Mouse (Mus musculus): ENCODE results near the gene Lrrc47. TPM values are rescaled to one million over a fixed set of nuclear protein-coding genes. Genes with fewer than 3 reads are reported as not detected.

The Lrrc47 gene
- polyA plus RNA-seq, 1 experiment, result 42.5 TPM

DNA sequence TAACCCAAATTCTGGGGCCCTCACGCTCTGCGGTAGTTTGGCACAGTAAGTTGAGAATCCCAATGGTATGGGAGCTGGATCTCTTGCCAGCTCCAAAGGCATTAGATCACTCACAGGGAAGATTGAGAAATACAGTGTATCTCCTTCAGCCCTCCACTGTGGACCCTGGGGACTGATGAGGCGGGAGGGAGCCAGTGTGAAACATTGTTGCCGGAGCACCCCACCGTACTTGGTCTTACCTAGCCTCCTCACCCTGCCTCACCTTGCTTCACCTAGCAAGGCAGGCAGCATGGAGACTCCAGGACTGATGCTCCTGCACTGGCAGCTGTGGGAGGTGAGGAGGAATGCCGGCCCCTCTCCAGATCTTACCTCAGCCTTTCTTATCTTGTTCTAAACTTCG lies 44.0 kb downstream of the Lrrc47 start:
- TF ChIP-seq CEBPB (IDR thresholded peaks at IDR 0.05; ENCODE audit: insufficient read depth, poor library complexity, severe bottlenecking) (no peak), SRF (IDR thresholded peaks at IDR 0.05; ENCODE audit: control insufficient read depth, insufficient read length, low read depth) (no peak), MYOD1 (IDR thresholded peaks at IDR 0.05; ENCODE audit: control insufficient read depth in 1 of 3, insufficient read length in 2 of 3, low read depth in 2 of 3) (no peak), E2F4 (IDR thresholded peaks at IDR 0.05; ENCODE audit: insufficient read depth) (no peak), MAX (IDR thresholded peaks at IDR 0.05; ENCODE audit: low read depth) (no peak), POLR2A (IDR thresholded peaks at IDR 0.05; ENCODE audit: insufficient read length, low read depth) (no peak), POLR2AphosphoS2 (IDR thresholded peaks at IDR 0.05; ENCODE audit: insufficient read length, low read depth) (no peak), REST (IDR thresholded peaks at IDR 0.05; ENCODE audit: insufficient read depth, insufficient read length) (no peak), MYOG (IDR thresholded peaks at IDR 0.05; ENCODE audit: control insufficient read depth in 1 of 3, insufficient read depth in 1 of 3, insufficient read length in 2 of 3, low read depth in 2 of 3) (no peak), TCF12 (IDR thresholded peaks at IDR 0.05; ENCODE audit: insufficient read depth, poor library complexity, severe bottlenecking) (no peak), TCF3 (IDR thresholded peaks at IDR 0.05; ENCODE audit: insufficient read length, low read depth) (no peak)
- no peak overlapping the region for H3ac ChIP-seq (ENCODE audit: control insufficient read depth, insufficient read length)
- H3K79me2 ChIP-seq (ENCODE audit: control insufficient read depth, insufficient read depth), result no peaks in the 10 kb centered on the region
- no peak overlapping the region for H3K4me2 ChIP-seq (ENCODE audit: low read depth)
- peaks cover 22% of the 10 kb centered on the region for H3K27me3 ChIP-seq (ENCODE audit: control insufficient read depth, insufficient read depth, insufficient read length)
- no peaks in the 10 kb centered on the region for H3K36me3 ChIP-seq (ENCODE audit: control insufficient read depth, insufficient read depth)
- H3K4me3 ChIP-seq, result no peak overlapping the region

DNA sequence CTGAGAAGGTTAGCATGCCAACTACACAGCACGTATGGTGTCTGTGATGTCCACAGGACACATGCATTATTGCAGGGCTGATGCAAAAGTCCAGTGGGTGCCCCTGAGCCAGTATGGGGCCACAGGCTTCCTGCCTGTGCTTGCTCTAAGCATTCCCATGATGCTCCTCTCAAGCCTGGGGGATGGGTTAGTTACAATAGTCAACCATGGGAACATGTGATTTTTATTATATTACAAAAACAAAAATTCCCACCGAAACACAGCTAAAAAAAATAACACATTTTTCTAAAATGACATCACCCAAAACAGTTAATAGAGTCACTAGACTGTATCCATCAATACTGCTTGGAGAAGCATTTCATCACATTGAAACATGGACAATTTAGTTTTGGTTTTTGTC lies 44.5 kb downstream of the Lrrc47 start:
- Histone ChIP-seq H3K4me3 (no peak overlapping the region), H3K4me2 (ENCODE audit: low read depth) (no peak overlapping the region), H3K36me3 (ENCODE audit: control insufficient read depth, insufficient read depth) (no peaks in the 10 kb centered on the region), H3K27me3 (ENCODE audit: control insufficient read depth, insufficient read depth, insufficient read length) (peaks cover 22% of the 10 kb centered on the region), H3ac (ENCODE audit: control insufficient read depth, insufficient read length) (no peak overlapping the region), H3K79me2 (ENCODE audit: control insufficient read depth, insufficient read depth) (no peaks in the 10 kb centered on the region)
- no peak for TF ChIP-seq POLR2A (IDR thresholded peaks at IDR 0.05; ENCODE audit: insufficient read length, low read depth)
- no peak for TF ChIP-seq TCF3 (IDR thresholded peaks at IDR 0.05; ENCODE audit: insufficient read length, low read depth)
- no peak for TF ChIP-seq USF1 (IDR thresholded peaks at IDR 0.05; ENCODE audit: low read depth)
- no peak for TF ChIP-seq TCF12 (IDR thresholded peaks at IDR 0.05; ENCODE audit: insufficient read depth, poor library complexity, severe bottlenecking)
- no peak for TF ChIP-seq MAX (IDR thresholded peaks at IDR 0.05; ENCODE audit: low read depth)
- TF ChIP-seq MYOG (IDR thresholded peaks at IDR 0.05; ENCODE audit: control insufficient read depth in 1 of 3, insufficient read depth in 1 of 3, insufficient read length in 2 of 3, low read depth in 2 of 3), result no peak
- no peak for TF ChIP-seq REST (IDR thresholded peaks at IDR 0.05; ENCODE audit: insufficient read depth, insufficient read length)
- TF ChIP-seq CEBPB (IDR thresholded peaks at IDR 0.05; ENCODE audit: insufficient read depth, poor library complexity, severe bottlenecking), result no peak
- no peak for TF ChIP-seq SRF (IDR thresholded peaks at IDR 0.05; ENCODE audit: control insufficient read depth, insufficient read length, low read depth)
- no peak for TF ChIP-seq MYOD1 (IDR thresholded peaks at IDR 0.05; ENCODE audit: control insufficient read depth in 1 of 3, insufficient read length in 2 of 3, low read depth in 2 of 3)
- TF ChIP-seq POLR2AphosphoS2 (IDR thresholded peaks at IDR 0.05; ENCODE audit: insufficient read length, low read depth), result no peak
- no peak for TF ChIP-seq E2F4 (IDR thresholded peaks at IDR 0.05; ENCODE audit: insufficient read depth)

DNA sequence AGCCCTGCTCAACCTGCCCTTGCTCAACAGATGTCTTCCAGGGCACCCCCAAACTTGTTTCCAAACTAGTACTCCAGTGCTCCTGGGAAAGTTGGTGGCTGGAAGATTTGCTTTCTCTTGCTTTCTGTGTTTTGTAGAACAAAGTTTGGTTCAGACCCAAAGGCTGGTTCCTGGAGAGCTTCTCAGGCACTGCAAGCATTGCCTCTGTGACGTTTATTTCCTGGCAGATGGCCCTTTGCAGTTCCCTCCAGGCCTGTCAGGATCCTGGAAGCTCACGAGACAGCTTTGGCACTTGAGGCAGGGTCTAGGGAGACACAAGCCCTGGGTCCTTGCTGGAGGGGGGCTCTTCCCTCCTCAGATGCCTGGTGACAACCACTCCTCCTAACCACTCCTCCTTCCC lies 45.1 kb downstream of the Lrrc47 start:
- Histone ChIP-seq H3ac (ENCODE audit: control insufficient read depth, insufficient read length) (no peak overlapping the region), H3K79me2 (ENCODE audit: control insufficient read depth, insufficient read depth) (no peaks in the 10 kb centered on the region), H3K4me3 (no peak overlapping the region), H3K36me3 (ENCODE audit: control insufficient read depth, insufficient read depth) (no peaks in the 10 kb centered on the region), H3K27me3 (ENCODE audit: control insufficient read depth, insufficient read depth, insufficient read length) (peaks cover 22% of the 10 kb centered on the region), H3K4me2 (ENCODE audit: low read depth) (no peak overlapping the region)
- TF ChIP-seq POLR2AphosphoS2 (IDR thresholded peaks at IDR 0.05; ENCODE audit: insufficient read length, low read depth) (no peak), USF1 (IDR thresholded peaks at IDR 0.05; ENCODE audit: low read depth) (no peak), E2F4 (IDR thresholded peaks at IDR 0.05; ENCODE audit: insufficient read depth) (no peak), CEBPB (IDR thresholded peaks at IDR 0.05; ENCODE audit: insufficient read depth, poor library complexity, severe bottlenecking) (no peak), POLR2A (IDR thresholded peaks at IDR 0.05; ENCODE audit: insufficient read length, low read depth) (no peak), MYOD1 (IDR thresholded peaks at IDR 0.05; ENCODE audit: control insufficient read depth in 1 of 3, insufficient read length in 2 of 3, low read depth in 2 of 3) (no peak), MAX (IDR thresholded peaks at IDR 0.05; ENCODE audit: low read depth) (no peak), MYOG (IDR thresholded peaks at IDR 0.05; ENCODE audit: control insufficient read depth in 1 of 3, insufficient read depth in 1 of 3, insufficient read length in 2 of 3, low read depth in 2 of 3) (no peak), TCF12 (IDR thresholded peaks at IDR 0.05; ENCODE audit: insufficient read depth, poor library complexity, severe bottlenecking) (no peak), SRF (IDR thresholded peaks at IDR 0.05; ENCODE audit: control insufficient read depth, insufficient read length, low read depth) (no peak), TCF3 (IDR thresholded peaks at IDR 0.05; ENCODE audit: insufficient read length, low read depth) (no peak), REST (IDR thresholded peaks at IDR 0.05; ENCODE audit: insufficient read depth, insufficient read length) (no peak)

DNA sequence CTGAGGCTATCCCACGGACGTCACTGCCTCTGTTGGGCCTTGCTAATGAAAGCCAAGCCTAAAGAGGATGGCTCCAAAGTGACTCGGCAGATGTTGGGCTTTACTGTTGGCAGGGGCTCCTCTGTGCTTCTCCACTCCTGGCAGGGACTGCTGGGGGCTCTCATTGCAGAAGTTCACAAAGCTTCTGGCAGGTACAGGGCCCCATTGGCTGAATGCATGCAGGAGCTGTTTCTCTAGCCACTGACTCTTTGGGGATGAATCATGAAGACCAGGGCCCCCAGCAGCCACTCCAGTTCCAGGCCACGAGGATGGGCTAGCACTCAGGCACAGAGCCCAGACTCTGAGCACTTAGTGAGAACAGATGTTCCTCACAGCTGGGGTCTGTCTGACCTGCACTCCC lies 46.2 kb downstream of the Lrrc47 start:
- H3K27me3 ChIP-seq (ENCODE audit: control insufficient read depth, insufficient read depth, insufficient read length), result peaks cover 28% of the 10 kb centered on the region
- TF ChIP-seq TCF3 (IDR thresholded peaks at IDR 0.05; ENCODE audit: insufficient read length, low read depth), result no peak
- no peak for TF ChIP-seq SRF (IDR thresholded peaks at IDR 0.05; ENCODE audit: control insufficient read depth, insufficient read length, low read depth)
- TF ChIP-seq POLR2A (IDR thresholded peaks at IDR 0.05; ENCODE audit: insufficient read length, low read depth), result no peak
- no peak for TF ChIP-seq TCF12 (IDR thresholded peaks at IDR 0.05; ENCODE audit: insufficient read depth, poor library complexity, severe bottlenecking)
- no peak for TF ChIP-seq MYOG (IDR thresholded peaks at IDR 0.05; ENCODE audit: control insufficient read depth in 1 of 3, insufficient read depth in 1 of 3, insufficient read length in 2 of 3, low read depth in 2 of 3)
- no peak for TF ChIP-seq USF1 (IDR thresholded peaks at IDR 0.05; ENCODE audit: low read depth)
- no peak for TF ChIP-seq POLR2AphosphoS2 (IDR thresholded peaks at IDR 0.05; ENCODE audit: insufficient read length, low read depth)
- TF ChIP-seq MAX (IDR thresholded peaks at IDR 0.05; ENCODE audit: low read depth), result no peak
- no peak for TF ChIP-seq CEBPB (IDR thresholded peaks at IDR 0.05; ENCODE audit: insufficient read depth, poor library complexity, severe bottlenecking)
- no peak for TF ChIP-seq E2F4 (IDR thresholded peaks at IDR 0.05; ENCODE audit: insufficient read depth)
- TF ChIP-seq MYOD1 (IDR thresholded peaks at IDR 0.05; ENCODE audit: control insufficient read depth in 1 of 3, insufficient read length in 2 of 3, low read depth in 2 of 3), result no peak
- TF ChIP-seq REST (IDR thresholded peaks at IDR 0.05; ENCODE audit: insufficient read depth, insufficient read length), result no peak
- no peak overlapping the region for H3ac ChIP-seq (ENCODE audit: control insufficient read depth, insufficient read length)
- H3K36me3 ChIP-seq (ENCODE audit: control insufficient read depth, insufficient read depth), result no peaks in the 10 kb centered on the region
- no peak overlapping the region for H3K4me2 ChIP-seq (ENCODE audit: low read depth)
- no peak overlapping the region for H3K4me3 ChIP-seq
- H3K79me2 ChIP-seq (ENCODE audit: control insufficient read depth, insufficient read depth), result no peaks in the 10 kb centered on the region

All from myocyte (in vitro differentiated cells).